Mouse (Mus musculus) spleen, postnatal 36 days (tissue): ENCODE measurements around the gene Slc4a10.

Experiments
- DNase-seq, 2 experiments: peaks; one replicate each; pipeline ENCODE4 v3.0.0; 2022; ENCODE audit warnings: low spot score in 2 of 2, mixed read lengths in 1 of 2

The Slc4a10 gene

GRCm38 (mm10) chr2:62278779-62279178 lies 232.5 kb downstream of the Slc4a10 start:
- no peak for DNase-seq

DNA sequence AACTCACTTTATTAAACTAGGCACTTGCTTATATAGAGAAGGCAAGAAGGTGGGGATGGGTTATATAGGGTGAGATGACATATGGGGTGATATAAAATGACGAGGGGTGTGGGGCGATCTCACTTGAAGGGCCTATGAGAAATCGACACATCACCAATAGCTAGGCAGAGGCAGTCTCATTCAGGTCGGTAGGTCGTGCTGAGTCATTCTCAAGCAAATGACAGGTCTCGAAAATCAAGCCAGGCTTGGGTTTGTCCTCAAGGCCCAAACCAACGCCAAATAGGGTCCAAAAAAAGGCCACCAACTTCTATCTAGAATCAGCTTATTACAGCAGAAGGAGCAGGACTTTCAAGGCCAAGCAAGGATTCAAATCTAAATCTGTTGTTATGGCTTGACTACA lies 233.5 kb downstream of the Slc4a10 start:
- no peak for DNase-seq

- no peak for DNase-seq
Measured at GRCm38 (mm10) chr2:62285026-62285425, 238.8 kb downstream of the Slc4a10 start.

- DNase-seq, result no peak
Measured at GRCm38 (mm10) chr2:62285847-62286246, 239.6 kb downstream of the Slc4a10 start.

DNA sequence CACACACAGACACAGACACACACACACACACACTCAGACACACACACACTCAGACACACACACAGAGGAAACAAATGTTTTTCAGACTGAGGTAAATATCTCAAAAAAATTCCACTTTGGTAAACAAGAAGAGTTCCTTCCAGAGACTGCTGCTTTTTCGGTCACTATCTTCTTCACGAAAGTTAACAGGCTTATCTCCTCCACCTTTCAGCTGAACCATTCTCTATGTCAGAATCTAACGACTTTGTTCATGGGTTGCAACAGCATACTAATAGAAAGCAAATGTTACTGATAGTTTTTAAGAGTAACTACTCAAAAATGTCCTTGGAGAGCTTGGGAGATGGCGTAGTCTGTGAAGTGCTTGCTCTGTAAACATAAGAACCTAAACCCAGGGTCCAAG lies 241.3 kb downstream of the Slc4a10 start:
- no peak for DNase-seq

- no peak for DNase-seq
Measured at GRCm38 (mm10) chr2:62293846-62294245, 247.6 kb downstream of the Slc4a10 start.

DNA sequence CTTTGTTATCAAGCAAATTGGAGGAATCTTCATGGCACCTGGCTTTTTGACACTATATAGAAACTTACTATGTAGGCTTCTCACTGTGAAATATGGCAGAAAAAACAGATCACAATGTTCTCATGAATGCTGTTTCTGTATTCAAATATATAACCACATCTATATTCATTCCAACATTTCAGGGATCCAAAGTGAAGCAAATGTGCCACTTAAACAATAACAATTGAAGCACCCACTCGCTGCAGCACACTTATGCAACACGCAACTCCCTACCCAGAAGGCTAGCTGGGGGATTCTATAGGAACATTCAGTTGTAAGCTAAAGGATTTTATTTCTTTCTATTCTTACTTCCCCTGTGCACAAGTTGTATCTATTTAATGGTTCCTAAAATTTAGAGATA lies 255.5 kb downstream of the Slc4a10 start:
- no peak for DNase-seq

- DNase-seq, result no peak
Measured at GRCm38 (mm10) chr2:62306978-62307377, 260.7 kb downstream of the Slc4a10 start.

GRCm38 (mm10) chr2:62307477-62307876 lies 261.2 kb downstream of the Slc4a10 start:
- DNase-seq, result no peak

GRCm38 (mm10) chr2:62316930-62317329 lies 270.7 kb downstream of the Slc4a10 start:
- DNase-seq, result no peak

GRCm38 (mm10) chr2:62319489-62319888 lies 273.2 kb downstream of the Slc4a10 start:
- no peak for DNase-seq

GRCm38 (mm10) chr2:62323078-62323637 lies 276.9 kb downstream of the Slc4a10 start:
- DNase-seq, result no peak

DNA sequence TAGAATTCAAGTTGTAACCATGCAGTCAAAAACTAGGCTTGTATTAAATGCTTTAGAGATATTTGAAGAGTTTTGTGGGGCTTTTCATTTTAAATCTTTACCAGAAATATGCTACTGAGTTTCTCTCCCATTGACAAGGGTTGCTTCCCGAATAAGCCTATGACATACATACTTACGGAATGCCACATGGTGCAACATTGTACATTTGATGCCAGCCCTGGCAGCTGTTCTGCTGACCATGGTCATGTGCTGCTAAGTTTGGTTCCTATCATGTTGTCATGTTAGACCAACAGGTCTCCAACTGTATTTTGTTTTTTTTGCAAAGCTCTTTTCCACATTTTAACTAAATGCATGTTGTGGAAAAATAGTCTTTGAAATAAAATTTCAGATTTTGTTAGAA lies 279.1 kb downstream of the Slc4a10 start:
- no peak for DNase-seq

DNA sequence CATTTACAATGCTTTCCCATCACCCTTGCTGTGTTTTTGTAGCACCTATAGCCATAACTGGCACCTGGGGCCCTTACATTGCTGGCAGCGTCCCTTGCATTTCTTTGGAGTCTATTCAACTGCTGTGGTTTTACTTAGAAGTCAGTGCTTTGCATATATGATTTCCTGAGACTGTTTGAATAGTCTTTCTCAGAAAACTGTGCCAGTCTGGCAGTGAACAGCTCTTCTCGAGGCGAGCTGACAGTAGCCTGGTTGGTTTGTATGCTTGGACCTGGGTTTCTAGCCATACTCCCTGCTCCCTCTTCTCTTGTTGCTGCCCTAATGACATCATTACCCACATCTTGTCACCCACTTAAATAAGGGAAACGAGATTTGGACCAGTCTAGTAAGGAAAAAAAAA lies 285.7 kb downstream of the Slc4a10 start:
- no peak for DNase-seq

- DNase-seq, result no peak
Measured at GRCm38 (mm10) chr2:62332465-62332864, 286.2 kb downstream of the Slc4a10 start.

- no peak for DNase-seq
Measured at GRCm38 (mm10) chr2:62334397-62335243, 288.4 kb downstream of the Slc4a10 start.

GRCm38 (mm10) chr2:62337086-62337485 lies 290.8 kb downstream of the Slc4a10 start:
- no peak for DNase-seq

GRCm38 (mm10) chr2:62339222-62339944 lies 293.1 kb downstream of the Slc4a10 start:
- no peak for DNase-seq

GRCm38 (mm10) chr2:62341061-62341733 lies 294.9 kb downstream of the Slc4a10 start:
- no peak for DNase-seq

GRCm38 (mm10) chr2:62341734-62342128 lies 295.5 kb downstream of the Slc4a10 start:
- no peak for DNase-seq

DNA sequence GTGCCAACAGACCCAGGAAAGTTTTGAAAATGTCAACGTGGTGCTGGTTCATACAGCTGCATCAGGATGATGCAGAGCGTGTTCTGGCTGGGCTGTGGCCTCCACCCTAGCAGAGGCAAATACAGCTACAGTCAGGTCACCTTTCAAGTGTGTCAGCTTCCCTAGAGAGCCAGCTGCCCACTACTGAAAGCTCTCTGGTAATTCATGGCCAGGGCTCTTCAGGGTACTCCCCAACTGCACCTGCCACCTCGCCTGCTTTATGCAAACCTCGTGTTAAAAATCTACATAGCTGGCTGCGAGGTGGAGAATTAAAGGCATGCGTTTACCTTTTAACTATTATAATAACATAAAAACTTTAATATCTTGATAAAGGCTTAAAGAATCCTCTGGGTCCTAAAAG lies 298.1 kb downstream of the Slc4a10 start:
- no peak for DNase-seq

- DNase-seq, result no peak
Measured at GRCm38 (mm10) chr2:62346771-62347170, 300.5 kb downstream of the Slc4a10 start.
